Mouse (Mus musculus) telencephalon, adult 2 months (tissue): ENCODE measurements around the gene Ndst2.
A peak's percentile ranks its signal among the peaks of the same experiment; 100 is the strongest.
"Not testable (repeated sequence)": the region's sequence is repeated elsewhere in the genome, so short reads cannot be mapped to it uniquely, and the experiment has no call there.

Source experiments
- DNase-seq: peaks from one replicate; pipeline ENCODE4 v3.0.0-alpha.2; 2011; ENCODE audit warnings: low read depth, low spot score

Ndst2 gene

GRCm38 (mm10) chr14:20738511-20738910, 4.1 kb upstream of the Ndst2 start:
- no peak for DNase-seq

GRCm38 (mm10) chr14:20737306-20737705, 2.9 kb upstream of the Ndst2 start:
- DNase-seq = no peak

GRCm38 (mm10) chr14:20735892-20736390, 1.6 kb upstream of the Ndst2 start:
- no peak for DNase-seq

GRCm38 (mm10) chr14:20735052-20735451, 690 bp upstream of the Ndst2 start:
- no peak for DNase-seq

- no peak for DNase-seq
Observed at GRCm38 (mm10) chr14:20733041-20733951, 1.1 kb downstream of the Ndst2 start.

GRCm38 (mm10) chr14:20730853-20731602, 3.3 kb downstream of the Ndst2 start:
- DNase-seq = no peak

GRCm38 (mm10) chr14:20729871-20730270, 4.5 kb downstream of the Ndst2 start:
- DNase-seq = no peak

- no peak for DNase-seq
Observed at GRCm38 (mm10) chr14:20725660-20726339, 8.6 kb downstream of the Ndst2 start.

GRCm38 (mm10) chr14:20724043-20724442, 10.3 kb downstream of the Ndst2 start:
- DNase-seq = no peak

GRCm38 (mm10) chr14:20723006-20723405, 11.4 kb downstream of the Ndst2 start:
- DNase-seq = no peak

GRCm38 (mm10) chr14:20721371-20721770, 13.0 kb downstream of the Ndst2 start:
- no peak for DNase-seq

GRCm38 (mm10) chr14:20719767-20720166, 14.6 kb downstream of the Ndst2 start:
- no peak for DNase-seq

- no peak for DNase-seq
Observed at GRCm38 (mm10) chr14:20718443-20718842, 15.9 kb downstream of the Ndst2 start.

GRCm38 (mm10) chr14:20713832-20714231, 20.5 kb downstream of the Ndst2 start:
- no peak for DNase-seq

- no peak for DNase-seq
Observed at GRCm38 (mm10) chr14:20708239-20708638, 26.1 kb downstream of the Ndst2 start.

- DNase-seq = peak; percentile 95
Observed at GRCm38 (mm10) chr14:20707201-20708190, 26.9 kb downstream of the Ndst2 start, which contains the start of gene Zswim8. Zswim8 (plus strand) TSS chr14:20707552.

- DNase-seq = not testable (repeated sequence)
Observed at GRCm38 (mm10) chr14:20703461-20703860, 30.9 kb downstream of the Ndst2 start.

- peak; percentile 71 for DNase-seq
Observed at GRCm38 (mm10) chr14:20702741-20703381, 31.5 kb downstream of the Ndst2 start, which contains the start of gene Chchd1. Chchd1 (plus strand) TSS chr14:20703006.

- DNase-seq = no peak
Observed at GRCm38 (mm10) chr14:20702096-20702740, 32.1 kb downstream of the Ndst2 start.
